Mouse (Mus musculus): Measurements from ENCODE around the gene Scyl1. TPM values are rescaled to one million over a fixed set of nuclear protein-coding genes. Genes with fewer than 3 reads are reported as not detected.

The Scyl1 gene
- total RNA-seq, 2 experiments from 2014 or later, result 55.1 to 67.8 TPM

DNA sequence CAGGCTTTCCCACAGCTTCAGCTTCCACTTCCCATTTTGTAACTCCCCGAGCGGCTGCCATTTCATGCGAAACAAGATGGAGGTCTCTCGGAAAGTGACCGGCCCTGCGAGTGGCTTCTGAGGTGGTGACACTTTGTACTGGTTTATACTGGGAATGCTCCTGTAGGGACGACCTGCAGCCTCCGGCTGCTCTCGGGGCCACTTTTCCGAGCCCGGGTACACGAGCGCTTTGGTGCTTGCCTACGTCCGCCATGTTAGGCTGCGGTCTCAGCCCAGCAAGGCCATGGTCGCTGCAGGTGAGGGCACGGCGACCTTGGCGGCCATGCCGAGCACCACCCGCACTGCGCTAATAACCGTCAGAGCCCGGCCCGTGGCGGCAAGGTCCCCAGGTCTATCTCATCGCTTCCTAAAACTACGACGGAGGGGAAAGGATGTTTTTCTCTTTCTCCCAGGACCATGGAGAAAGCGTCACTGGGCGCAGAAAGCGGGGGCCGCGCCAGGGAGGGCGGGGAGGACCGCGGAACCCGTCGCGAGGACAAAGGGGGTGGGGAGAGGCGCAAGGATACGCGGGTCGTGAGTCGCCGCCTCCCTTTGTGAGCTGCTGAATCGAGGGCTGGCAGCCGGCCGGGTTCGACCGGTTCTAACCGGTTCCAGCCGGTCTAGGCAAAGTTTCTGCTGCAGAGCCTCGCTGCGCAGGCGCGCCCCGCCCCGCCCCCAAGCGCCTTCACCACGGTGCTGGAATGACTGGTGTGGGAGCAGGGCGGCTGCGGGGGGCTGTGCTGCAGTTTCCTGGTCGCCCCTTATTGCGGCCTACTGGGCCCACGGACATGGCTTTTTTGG lies 32.0 kb upstream of the Scyl1 start:
- peak; percentile 99 to 100 for DNase-seq

- no peak for DNase-seq
Observed at GRCm38 (mm10) chr19:5802787-5803040, 31.5 kb upstream of the Scyl1 start.

DNA sequence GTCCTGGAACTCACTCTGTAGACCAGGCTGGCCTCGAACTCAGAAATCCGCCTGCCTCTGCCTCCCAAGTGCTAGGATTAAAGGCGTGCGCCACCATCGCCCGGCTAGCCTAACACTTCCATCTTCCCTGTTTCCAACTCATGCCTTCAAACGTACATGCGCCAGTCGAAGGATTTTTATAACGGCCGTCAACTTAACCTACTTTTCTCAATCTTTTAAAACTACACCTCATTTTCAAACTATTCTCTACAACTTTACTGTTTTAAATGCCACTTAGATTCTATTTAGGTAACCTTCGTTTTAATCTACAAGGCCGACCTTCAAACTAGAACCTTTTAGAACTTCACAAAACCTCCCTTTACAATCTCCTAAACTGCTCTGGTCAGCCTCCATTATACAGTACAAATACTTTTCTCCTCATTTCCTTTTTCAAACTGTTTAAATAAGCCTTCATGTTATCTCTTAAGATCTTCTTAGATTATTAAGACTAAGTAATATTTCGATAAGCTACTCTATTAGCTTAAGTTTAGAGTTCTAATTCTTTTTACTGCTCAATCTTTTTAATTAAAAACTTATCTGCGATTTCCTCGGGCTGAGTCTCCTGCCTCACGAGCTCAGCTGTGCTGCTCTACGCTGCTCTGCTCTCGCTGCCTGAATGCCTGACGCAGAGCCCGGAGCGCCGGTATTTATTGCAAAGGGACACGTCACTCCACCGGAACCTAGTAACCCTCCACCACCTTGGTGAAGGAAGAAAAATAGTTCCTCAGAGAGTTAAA lies 31.0 kb upstream of the Scyl1 start:
- peak; percentile 96 to 99 for DNase-seq

- no peak for DNase-seq
Observed at GRCm38 (mm10) chr19:5801432-5801964, 30.3 kb upstream of the Scyl1 start.

DNA sequence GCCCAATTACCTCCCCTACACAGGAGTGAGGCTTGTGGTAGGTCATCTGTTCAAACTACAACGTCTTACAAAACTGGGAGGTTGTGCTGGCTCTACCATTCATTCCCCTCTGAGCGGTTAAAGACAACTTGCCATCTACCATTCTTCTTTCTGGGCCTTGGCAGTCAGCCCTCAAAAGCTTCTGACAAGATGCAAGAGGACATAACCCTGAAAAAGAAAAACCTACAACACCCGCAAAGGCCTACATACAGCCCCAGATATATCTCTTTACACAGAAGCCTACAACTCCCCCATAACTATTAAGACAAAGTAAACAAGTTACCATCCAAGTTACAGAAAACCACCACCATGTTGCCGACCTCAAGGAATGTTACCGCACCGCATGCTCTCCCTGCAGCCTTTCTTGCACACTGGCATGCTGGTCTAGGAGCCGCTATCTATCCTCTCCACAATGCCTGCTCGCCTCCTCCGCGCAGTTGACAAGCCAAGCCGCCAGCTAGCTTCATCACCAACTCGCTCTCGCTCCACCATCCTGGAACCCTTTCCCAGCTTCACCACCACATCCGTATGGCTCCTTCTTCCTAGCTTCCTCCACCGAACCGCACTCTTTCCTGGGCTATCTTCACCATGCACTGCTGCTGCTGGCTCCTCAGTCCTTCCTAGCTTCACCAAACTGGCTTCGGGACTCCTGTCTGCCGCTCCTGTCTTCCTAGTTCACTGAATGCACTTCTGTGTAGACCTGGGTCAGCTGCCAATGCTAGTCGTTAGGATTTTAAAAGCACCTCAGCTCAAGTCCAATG lies 29.6 kb upstream of the Scyl1 start:
- peak in 1 of 2 experiments; percentile 66 for DNase-seq

DNA sequence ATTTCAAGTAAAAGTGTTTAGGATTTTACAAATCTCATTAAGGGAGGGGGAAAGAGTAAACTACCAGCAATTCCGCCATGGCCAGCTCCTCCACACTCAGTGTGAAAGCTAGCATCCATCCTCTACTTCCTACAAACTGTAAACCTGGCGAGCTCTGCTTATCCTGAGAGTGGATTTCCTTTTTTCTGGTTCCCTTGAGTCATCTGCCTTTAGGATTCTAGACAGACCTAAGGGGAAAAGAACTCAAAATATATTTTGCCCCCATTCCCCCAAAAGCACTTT lies 29.1 kb upstream of the Scyl1 start:
- no peak for DNase-seq

GRCm38 (mm10) chr19:5799566-5800349 lies 28.5 kb upstream of the Scyl1 start:
- peak in 1 of 2 experiments; percentile 64 for DNase-seq

DNA sequence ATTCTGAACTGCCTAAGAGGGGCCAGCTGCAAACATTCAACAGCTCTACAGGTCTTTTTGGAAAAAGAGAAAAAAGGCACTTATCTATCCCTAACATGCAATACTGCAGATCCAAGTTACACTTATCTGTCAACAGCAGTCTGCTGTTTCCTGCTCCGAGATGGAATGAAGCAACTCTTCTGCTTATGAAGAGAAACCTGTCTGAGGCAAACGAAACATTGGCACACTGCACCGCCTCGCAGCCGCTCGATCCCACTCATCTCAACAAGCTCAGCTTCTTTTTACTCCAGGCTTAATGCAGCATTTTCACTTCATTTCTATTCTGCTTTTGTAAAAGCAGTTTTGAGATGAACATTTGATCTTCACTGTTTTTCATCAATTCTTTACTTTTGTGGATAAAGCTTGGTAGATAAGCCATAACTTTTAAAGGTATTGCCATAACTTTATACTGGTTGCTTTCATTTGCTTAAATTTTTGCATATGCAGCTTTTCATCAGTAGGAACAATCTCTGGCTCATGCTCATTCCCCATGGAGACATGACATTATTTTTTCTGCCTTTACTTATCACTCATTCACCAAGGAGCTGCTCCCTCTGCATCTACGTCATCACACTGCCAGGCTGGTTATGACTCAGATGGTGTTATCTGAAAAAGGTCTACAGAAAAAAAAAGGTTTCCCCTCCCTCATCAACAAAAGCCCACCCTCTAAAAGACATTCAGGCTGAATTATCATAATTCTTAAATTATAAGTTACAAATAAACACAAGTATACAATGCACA lies 27.7 kb upstream of the Scyl1 start:
- peak in 1 of 2 experiments; percentile 57 for DNase-seq

- DNase-seq, result no peak
Observed at GRCm38 (mm10) chr19:5797381-5798111, 26.3 kb upstream of the Scyl1 start.

DNA sequence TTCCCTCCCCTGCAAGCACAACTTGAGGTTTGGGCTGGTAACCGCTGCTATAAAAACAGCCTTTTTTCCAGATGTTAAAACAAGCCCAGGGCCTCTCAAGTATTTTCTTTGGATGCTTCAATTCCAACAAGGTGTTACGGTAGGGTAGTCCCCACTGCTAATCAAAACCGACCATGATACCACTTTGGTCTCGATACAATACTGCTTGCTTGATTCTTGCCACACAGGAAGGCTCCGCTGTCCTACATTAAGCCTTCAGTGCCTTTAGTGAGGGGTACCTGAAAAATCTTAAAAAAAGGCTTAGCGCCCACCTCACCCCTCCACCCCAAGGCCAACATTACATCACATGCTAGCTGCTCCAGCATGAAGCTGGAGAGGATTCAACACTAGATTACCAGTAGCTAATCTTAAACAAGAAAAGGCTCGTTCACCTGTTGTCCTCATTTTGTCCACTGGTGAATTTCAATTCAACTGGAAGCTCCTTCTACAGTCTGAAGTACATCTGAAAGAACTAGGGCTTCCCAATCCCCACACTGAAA lies 25.4 kb upstream of the Scyl1 start:
- DNase-seq, result no peak

DNA sequence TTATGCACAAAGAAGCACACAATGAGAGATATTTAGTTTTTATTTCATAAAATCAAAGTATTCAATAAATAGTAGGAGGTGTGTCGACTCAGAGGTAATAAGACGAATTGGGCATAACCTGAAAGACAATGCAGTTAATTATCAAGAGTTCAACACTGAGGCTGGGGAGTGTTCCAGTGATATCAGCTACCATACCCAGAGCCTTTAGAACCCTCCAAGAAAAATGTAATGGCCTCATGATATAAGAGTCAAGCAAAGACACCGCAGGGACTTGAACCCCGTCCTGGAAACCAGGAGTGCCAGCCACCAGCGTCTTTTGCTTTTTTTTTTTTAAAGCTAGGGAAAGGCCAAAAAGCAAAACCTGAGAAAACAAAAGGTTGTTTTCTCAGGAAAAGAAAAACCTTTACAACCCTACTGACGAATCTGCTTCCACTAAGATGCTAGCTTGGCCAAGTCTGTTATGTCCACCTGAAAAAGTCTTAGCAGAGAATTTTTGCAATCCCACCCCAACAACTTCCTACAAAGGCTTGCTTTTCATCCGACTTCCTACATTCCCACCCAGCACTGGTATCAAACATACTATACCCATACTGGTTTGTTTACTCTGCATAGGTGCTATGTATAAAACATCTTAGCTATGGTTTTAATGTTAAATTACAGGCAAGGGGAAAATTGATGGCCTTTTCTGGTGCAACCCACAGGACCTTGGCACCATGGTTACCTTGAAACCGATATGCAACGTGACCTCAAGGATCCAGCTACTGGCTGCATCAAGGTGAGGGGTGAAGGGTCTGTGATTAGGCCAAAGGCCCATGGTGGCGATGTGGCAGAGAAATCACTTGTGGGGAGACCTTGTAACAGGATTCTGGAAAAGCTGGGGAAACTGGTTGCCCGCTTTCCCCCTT lies 24.7 kb upstream of the Scyl1 start:
- no peak for DNase-seq

GRCm38 (mm10) chr19:5794771-5795576 lies 23.8 kb upstream of the Scyl1 start:
- DNase-seq, result peak in 1 of 2 experiments; percentile 67

DNA sequence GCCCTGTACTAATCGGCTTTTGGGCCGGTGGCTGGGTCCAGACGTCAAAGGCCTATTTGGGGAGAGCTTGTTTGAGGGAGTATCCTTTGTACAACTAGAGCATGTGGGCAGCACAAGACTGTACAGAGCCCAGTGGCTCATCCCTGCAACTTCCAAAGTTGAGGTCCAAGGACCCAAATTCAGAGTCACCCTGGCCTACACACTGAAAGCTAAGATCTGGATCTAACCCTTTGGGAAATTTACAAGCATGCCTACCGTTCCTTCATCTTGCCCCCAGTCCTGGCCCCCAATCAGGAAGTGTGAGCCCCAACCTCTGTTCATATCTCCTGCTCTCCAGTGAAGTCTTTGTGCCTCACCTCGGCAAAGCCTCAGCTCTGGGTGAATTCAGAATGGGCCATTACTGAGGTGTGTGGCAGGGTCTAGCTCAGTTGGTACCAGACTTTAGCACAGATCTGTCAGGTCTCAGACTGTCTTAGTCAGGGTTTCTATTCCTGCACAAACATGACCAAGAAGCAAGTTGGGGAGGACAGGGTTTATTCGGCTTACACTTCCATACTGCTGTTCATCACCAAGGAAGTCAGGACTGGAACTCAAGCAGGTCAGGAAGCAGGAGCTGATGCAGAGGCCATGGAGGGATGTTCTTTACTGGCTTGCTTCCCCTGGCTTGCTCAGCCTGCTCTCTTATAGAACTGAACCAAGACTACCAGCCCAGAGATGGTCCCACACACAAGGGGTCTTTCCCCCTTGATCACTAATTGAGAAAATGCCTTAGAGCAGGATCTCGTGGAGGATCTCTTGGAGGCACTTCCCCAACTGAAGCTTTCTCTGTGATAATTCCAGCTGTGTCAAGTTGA lies 22.9 kb upstream of the Scyl1 start:
- peak in 1 of 2 experiments; percentile 49 for DNase-seq

GRCm38 (mm10) chr19:5793116-5793515 lies 21.9 kb upstream of the Scyl1 start:
- DNase-seq, result peak; percentile 75 to 79

DNA sequence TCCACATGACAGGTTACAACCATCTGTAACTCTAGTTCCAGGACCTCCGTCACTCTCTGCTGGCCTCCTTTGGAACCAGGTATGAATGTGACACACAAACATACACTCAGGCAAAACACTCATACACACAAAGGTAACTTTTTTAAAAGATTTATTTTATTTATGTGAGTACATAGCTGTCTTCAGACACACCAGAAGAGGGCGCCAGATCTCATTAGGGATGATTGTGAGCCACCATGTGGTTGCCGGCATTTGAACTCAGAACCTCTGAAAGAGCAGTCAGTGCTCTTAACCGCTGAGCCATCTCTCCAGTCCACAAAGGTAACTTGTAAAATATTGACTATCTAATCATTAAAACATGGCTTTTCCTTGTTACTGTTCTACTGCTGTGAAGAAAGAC lies 20.1 kb upstream of the Scyl1 start:
- DNase-seq, result no peak

- DNase-seq, result no peak
Observed at GRCm38 (mm10) chr19:5789066-5789465, 17.8 kb upstream of the Scyl1 start.

GRCm38 (mm10) chr19:5788620-5789019 lies 17.4 kb upstream of the Scyl1 start:
- no peak for DNase-seq

Measured in heart, adult 18-20 months (tissue).